Mouse (Mus musculus) liver, postnatal 0 days (tissue): ENCODE measurements at regions not wholly inside any gene's neighbourhood (a gene's known extent, or its start where the extent isn't known, plus 50 kb on each side); places are given as distances from the start of the nearest gene placed in this dataset.

Source experiments
- CTCF ChIP-seq: sonication (generic); IDR thresholded peaks from 2 replicates; pipeline ENCODE4 v1.5.1; 2016; ENCODE audit warnings: antibody characterized with exemption, low read depth
- EP300 ChIP-seq: IDR thresholded peaks from 2 replicates; pipeline ENCODE4 v1.6.1; 2016; ENCODE audit warnings: antibody characterized with exemption, low read depth, mild to moderate bottlenecking

GRCm38 (mm10) chr15:7692096-7692495 is 118.5 kb upstream of the Gdnf start:
- TF ChIP-seq CTCF (no peak), EP300 (no peak)
